Mouse (Mus musculus) intestine, embryonic 14.5 days (tissue): ENCODE results near the gene L2hgdh. TPM values are rescaled to one million over a fixed set of nuclear protein-coding genes. Genes with fewer than 3 reads are reported as not detected.
"Not testable (repeated sequence)": the region's sequence is repeated elsewhere in the genome, so short reads cannot be mapped to it uniquely, and the experiment has no call there.

ENCODE experiments used
- ATAC-seq: fragments of 200-750 bp; cut with Nextera tagmentation; replicated peaks from 2 replicates; pipeline ENCODE4 v1.8.0; 2017; ENCODE audit warnings: low read depth, moderate number of reproducible peaks, moderate TSS enrichment, moderate library complexity; ENCODE audit not compliant: low FRiP score, low TSS enrichment
- DNase-seq: peaks from one replicate; pipeline ENCODE4 v3.0.0-alpha.2; 2018; ENCODE audit warnings: low spot score
- H3K27ac ChIP-seq: fragments of 300-500 bp; sonication (generic); 2 replicates; pipeline ENCODE4 v1.5.1; 2014; ENCODE audit warnings: low read depth, mild to moderate bottlenecking, control low read depth
- H3K27me3 ChIP-seq: fragments of 300-500 bp; sonication (generic); replicated peaks from 2 replicates; pipeline ENCODE4 v1.6.1; 2014; ENCODE audit warnings: low read length, control low read depth; ENCODE audit not compliant: control insufficient read depth, insufficient read depth
- H3K36me3 ChIP-seq: fragments of 300-500 bp; sonication (generic); 2 replicates; pipeline ENCODE4 v1.6.1; 2014; ENCODE audit warnings: low read length, control low read depth; ENCODE audit not compliant: control insufficient read depth, insufficient read depth
- H3K4me1 ChIP-seq: fragments of 300-500 bp; sonication (generic); replicated peaks from 2 replicates; pipeline ENCODE4 v1.6.1; 2014; ENCODE audit warnings: low read length, control low read depth, mixed read lengths; ENCODE audit not compliant: control insufficient read depth, insufficient read depth
- H3K4me2 ChIP-seq: fragments of 300-500 bp; sonication (generic); 2 replicates; pipeline ENCODE4 v1.6.1; 2014; ENCODE audit warnings: low read length
- H3K4me3 ChIP-seq: fragments of 300-500 bp; sonication (generic); 2 replicates; pipeline ENCODE4 v1.5.1; 2014; ENCODE audit warnings: low read depth, low read length, control low read depth, mixed read lengths
- H3K9ac ChIP-seq: fragments of 300-500 bp; sonication (generic); 2 replicates; pipeline ENCODE4 v1.6.1; 2014; ENCODE audit warnings: mild to moderate bottlenecking, low read length
- H3K9me3 ChIP-seq: fragments of 300-500 bp; sonication (generic); 2 replicates; pipeline ENCODE4 v1.6.1; 2016; ENCODE audit warnings: low read length, control low read depth; ENCODE audit not compliant: control insufficient read depth
- whole genome bisulfite sequencing: fragments of 180-500 bp; shearing (Covaris S2); extraction: QIAGEN DNeasy Blood & Tissue Kit; methylation state at CpG from one replicate; pipeline ENCODE4 v1.1.7; 2014; 5-methylcytosine and 5-hydroxymethylcytosine counted together
- polyA plus RNA-seq: library from polyadenylated mRNA; unstranded; fragments of >200 nt; fragmentation: Nextera tagmentation; extraction: Ambion mirVana; gene quantifications from 2 replicates; pipeline ENCODE4 v1.2.1, GENCODE M21; 2014

Gene L2hgdh
- polyA plus RNA-seq, 1 experiment from 2014 or later = 19.3 TPM

DNA sequence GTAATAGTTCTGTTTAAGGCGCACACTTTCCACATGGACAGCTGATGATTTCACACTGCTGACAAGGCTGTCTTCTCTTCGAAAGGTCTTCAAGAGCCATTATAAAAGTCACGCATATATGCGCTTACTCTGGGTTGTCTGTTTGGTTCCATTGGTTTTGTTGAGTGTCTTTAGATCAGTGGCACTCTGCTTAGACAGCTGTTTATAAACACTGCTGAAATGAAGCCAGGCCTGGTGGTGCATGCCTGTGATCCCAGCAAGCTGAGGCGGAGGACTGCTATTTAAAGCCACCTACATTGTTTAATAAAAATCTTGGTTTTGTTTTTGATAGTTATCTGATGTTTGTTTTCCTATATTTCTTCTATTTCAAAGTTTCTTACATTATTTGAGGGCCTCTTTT, 58.0 kb downstream of the L2hgdh start:
- H3K4me1 ChIP-seq = no peaks in the 10 kb centered on the region
- H3K4me3 ChIP-seq = no peak overlapping the region
- ATAC-seq = no peak
- no peaks in the 10 kb centered on the region for H3K9me3 ChIP-seq
- H3K27ac ChIP-seq = no peak overlapping the region
- WGBS = 56% methylated on average over 5 of the region's 5 CpGs
- H3K27me3 ChIP-seq = no peaks in the 10 kb centered on the region
- no peak overlapping the region for H3K4me2 ChIP-seq
- H3K9ac ChIP-seq = no peak overlapping the region
- no peaks in the 10 kb centered on the region for H3K36me3 ChIP-seq
- DNase-seq = no peak

DNA sequence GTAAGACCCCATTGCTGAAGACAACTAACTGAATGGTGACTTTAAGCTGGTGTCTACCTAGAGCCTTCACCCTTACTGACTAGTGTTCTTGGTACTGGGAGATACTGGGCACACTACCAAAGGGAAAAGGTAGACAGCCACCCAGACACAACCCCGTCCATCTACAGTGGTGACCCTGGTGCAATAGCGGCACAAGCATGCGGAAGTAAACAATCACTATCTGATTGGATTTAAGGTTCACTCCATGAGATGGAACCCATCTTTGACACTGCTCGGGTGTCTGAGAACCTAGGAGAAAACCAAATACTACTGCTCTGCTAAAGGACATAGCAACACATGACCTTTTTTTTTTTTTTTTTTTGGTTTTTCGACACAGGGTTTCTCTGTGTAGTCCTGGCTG, 63.0 kb downstream of the L2hgdh start:
- H3K4me2 ChIP-seq = no peak overlapping the region
- H3K27ac ChIP-seq = no peak overlapping the region
- H3K36me3 ChIP-seq = no peaks in the 10 kb centered on the region
- H3K4me3 ChIP-seq = no peak overlapping the region
- no peaks in the 10 kb centered on the region for H3K27me3 ChIP-seq
- ATAC-seq = no peak
- H3K9ac ChIP-seq = no peak overlapping the region
- H3K9me3 ChIP-seq = no peaks in the 10 kb centered on the region
- no peaks in the 10 kb centered on the region for H3K4me1 ChIP-seq
- no peak for DNase-seq
- 91% methylated on average over 5 of the region's 5 CpGs for WGBS

DNA sequence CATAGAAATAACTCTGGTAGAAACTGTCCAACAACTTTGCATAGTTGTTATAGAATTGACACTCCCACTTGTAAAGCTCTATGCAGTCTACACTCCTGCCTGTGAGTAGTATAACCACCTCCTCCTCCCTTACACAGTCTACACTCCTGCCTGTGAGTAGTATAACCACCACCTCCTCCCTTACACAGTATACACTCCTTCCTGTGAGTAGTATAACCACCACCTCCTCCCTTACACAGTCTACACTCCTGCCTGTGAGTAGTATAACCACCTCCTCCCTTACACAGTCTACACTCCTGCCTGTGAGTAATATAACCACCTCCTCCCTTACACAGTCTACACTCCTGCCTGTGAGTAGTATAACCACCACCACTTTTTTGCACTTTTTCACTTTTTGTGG, 70.7 kb downstream of the L2hgdh start:
- H3K4me2 ChIP-seq, H3K27ac ChIP-seq, H3K9me3 ChIP-seq, H3K27me3 ChIP-seq, H3K4me1 ChIP-seq, H3K9ac ChIP-seq, H3K4me3 ChIP-seq: not testable (repeated sequence)
- ATAC-seq (peak; percentile 81; the same call in 1 of the 2 replicates), DNase-seq (peak; percentile 60)
- peaks cover 23% of the 10 kb centered on the region for H3K36me3 ChIP-seq

GRCm38 (mm10) chr12:69649511-69649910, 75.2 kb downstream of the L2hgdh start:
- Histone ChIP-seq H3K27ac (no peak overlapping the region), H3K27me3 (no peaks in the 10 kb centered on the region), H3K9me3 (no peaks in the 10 kb centered on the region), H3K36me3 (peaks cover 39% of the 10 kb centered on the region), H3K4me3 (no peak overlapping the region), H3K4me1 (peaks cover 4% of the 10 kb centered on the region; the same call in 1 of the 2 replicates), H3K9ac (no peak overlapping the region), H3K4me2 (no peak overlapping the region)
- WGBS = 76% methylated on average over 8 of the region's 8 CpGs
- ATAC-seq = peak; percentile 47; the same call in 1 of the 2 replicates
- no peak for DNase-seq

DNA sequence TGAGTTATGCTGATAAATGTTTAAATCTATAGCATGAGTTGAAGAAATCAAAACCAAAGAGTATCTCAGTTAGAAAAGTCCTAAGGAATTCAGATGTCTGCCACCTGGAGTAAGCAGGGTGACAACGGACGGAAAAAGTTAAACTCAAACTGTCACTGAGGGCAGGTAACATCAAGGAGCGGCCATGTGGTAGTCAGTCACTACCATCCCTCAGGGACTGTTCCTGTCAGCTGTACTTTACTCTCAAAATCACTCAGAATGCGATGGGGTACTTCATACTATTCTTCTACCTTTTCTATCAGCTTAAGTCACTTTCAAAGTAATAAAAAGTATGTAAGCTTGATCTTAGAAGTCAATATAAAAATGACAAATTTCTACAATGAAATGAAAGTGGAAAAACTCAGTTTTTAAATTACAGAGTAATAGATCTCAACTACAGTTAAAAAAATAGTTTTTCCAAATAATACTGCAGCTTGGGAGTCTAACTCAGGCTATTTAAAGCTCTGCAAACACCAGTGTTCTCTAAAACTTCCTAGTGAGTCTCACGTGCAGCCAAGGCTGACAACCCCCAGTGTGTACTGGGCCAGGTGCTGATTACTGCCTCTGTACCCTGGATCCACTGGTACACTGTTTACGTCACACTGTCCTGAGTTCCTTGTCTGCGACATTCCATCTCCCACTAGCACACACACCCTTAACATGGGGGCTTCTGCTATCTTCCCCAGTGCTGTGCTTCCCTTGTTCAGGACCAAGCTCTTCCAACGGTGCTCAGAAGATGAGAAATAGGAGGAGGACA, 78.7 kb downstream of the L2hgdh start:
- H3K4me1 ChIP-seq = peaks cover 4% of the 10 kb centered on the region; the same call in 1 of the 2 replicates
- DNase-seq (no peak), ATAC-seq (no peak)
- H3K4me2 ChIP-seq = no peak overlapping the region
- H3K27me3 ChIP-seq = no peaks in the 10 kb centered on the region
- H3K4me3 ChIP-seq = no peak overlapping the region
- 85% methylated on average over 8 of the region's 8 CpGs for WGBS
- H3K36me3 ChIP-seq = peaks cover 36% of the 10 kb centered on the region
- no peak overlapping the region for H3K9ac ChIP-seq
- no peak overlapping the region for H3K27ac ChIP-seq
- H3K9me3 ChIP-seq = no peaks in the 10 kb centered on the region

GRCm38 (mm10) chr12:69644877-69645276, 79.8 kb downstream of the L2hgdh start:
- ATAC-seq (no peak), DNase-seq (no peak)
- no peak overlapping the region for H3K9ac ChIP-seq
- no peak overlapping the region for H3K27ac ChIP-seq
- no peaks in the 10 kb centered on the region for H3K9me3 ChIP-seq
- no peak overlapping the region for H3K4me2 ChIP-seq
- peaks cover 4% of the 10 kb centered on the region; the same call in 1 of the 2 replicates for H3K4me1 ChIP-seq
- WGBS = 72% methylated on average over 3 of the region's 3 CpGs
- H3K4me3 ChIP-seq = no peak overlapping the region
- peaks cover 40% of the 10 kb centered on the region for H3K36me3 ChIP-seq
- no peaks in the 10 kb centered on the region for H3K27me3 ChIP-seq

DNA sequence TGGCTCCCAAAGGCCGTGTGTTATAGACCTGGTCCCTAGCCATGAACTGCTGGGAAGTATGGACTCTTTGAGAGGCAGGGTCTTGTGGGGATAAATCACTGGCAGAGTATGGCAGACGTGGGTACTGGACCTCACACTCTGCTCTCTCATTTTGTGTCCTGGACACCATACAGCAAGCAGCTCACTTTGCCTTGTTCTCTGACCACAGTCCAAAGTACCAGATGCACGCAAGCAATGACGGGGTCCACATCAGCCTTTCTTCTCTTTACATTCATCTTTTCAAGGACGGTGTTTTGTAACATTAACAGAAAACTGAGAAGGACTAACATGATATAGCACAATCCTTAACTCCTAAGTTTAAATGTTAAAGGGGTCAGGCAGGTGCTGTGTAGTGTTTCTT, 81.8 kb downstream of the L2hgdh start:
- 91% methylated on average over 5 of the region's 5 CpGs for WGBS
- Histone ChIP-seq H3K4me2 (no peak overlapping the region), H3K4me1 (peaks cover 4% of the 10 kb centered on the region; the same call in 1 of the 2 replicates), H3K4me3 (no peak overlapping the region), H3K27ac (no peak overlapping the region), H3K36me3 (peaks cover 48% of the 10 kb centered on the region), H3K9ac (no peak overlapping the region), H3K27me3 (no peaks in the 10 kb centered on the region), H3K9me3 (no peaks in the 10 kb centered on the region)
- DNase-seq = no peak
- no peak for ATAC-seq
